Mouse (Mus musculus) left cerebral cortex, adult 2 months (tissue): ENCODE measurements around the gene Eps8l3. TPM values are rescaled to one million over a fixed set of nuclear protein-coding genes. Genes with fewer than 3 reads are reported as not detected.
A peak's percentile ranks its signal among the peaks of the same experiment; 100 is the strongest.

Experiments used
- DNase-seq, 2 experiments: peaks; one replicate each; pipeline ENCODE4 v3.0.0; 2021 to 2022; ENCODE audit warnings: low spot score in 2 of 2, mixed read lengths in 1 of 2; ENCODE audit errors: extremely low spot score in 1 of 2
- H3K27ac ChIP-seq: fragments of 200-600 bp; 2 replicates; pipeline ENCODE4 v1.8.1; 2022
- H3K4me3 ChIP-seq: fragments of 200-600 bp; 2 replicates; pipeline ENCODE4 v1.8.1; 2022
- CTCF ChIP-seq: fragments of 200-600 bp; IDR thresholded peaks from 2 replicates; pipeline ENCODE4 v1.8.1; 2022; ENCODE audit warnings: antibody characterized with exemption, mild to moderate bottlenecking, moderate library complexity
- intact Hi-C: fragments of 180-260 bp; cut with DNase I; formaldehyde crosslinking; loops from one replicate; pipeline ENCODE4 v1.15.1; 2025
- total RNA-seq, 2 experiments: library from RNA; stranded (reverse); gene quantifications; 2 replicates each; pipeline ENCODE4 v1.2.3; 2021

The Eps8l3 gene
- total RNA-seq, 2 experiments from 2014 or later: not detected

DNA sequence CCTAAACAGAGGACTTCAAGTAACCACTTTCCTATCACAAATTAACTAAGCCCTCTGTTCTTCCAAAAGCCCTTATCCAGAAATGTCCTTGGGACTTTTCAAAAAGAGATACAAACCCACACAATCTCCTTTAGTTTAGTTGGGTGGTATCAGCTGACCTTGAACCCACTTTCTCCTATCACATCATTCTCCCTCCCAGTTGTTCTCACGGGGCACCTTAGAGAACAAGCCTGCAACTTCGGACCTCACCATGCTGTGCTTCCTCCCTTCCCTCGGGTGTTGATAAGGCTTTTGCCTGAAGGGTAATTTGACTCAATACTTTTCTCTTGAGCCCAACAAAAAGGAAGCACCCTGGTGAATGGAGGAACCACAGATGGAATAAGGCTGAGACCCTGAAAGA, 58.9 kb downstream of the Eps8l3 start:
- no peak overlapping the region for H3K27ac ChIP-seq
- intact Hi-C loops: no loop called here
- no peak overlapping the region for H3K4me3 ChIP-seq
- no peak for TF ChIP-seq CTCF
- no peak for DNase-seq

DNA sequence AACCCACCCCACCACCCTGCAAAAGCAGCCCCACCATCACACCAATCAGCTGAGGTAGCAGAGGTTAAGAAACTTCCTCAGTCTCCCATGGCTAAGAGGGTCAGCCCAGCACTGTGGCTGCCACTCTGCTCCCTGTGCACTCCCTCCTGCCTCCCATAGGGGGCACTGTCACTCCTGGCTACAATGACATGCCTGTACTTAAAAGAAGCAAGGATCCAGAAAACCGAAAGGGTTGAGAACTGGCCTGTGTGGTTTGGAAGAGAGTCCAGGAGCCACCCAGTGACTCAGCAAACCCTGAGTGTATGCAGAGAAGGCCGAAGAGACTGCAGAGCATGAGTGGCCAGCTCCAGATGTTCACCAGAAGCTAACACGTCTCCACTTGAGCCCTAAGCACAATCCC, 62.4 kb downstream of the Eps8l3 start:
- intact Hi-C loops: no loop called here
- DNase-seq: peak; percentile 46 to 50
- Histone ChIP-seq H3K27ac (peak overlapping the region; percentile 86), H3K4me3 (no peak overlapping the region)
- TF ChIP-seq CTCF: peak; percentile 78

GRCm38 (mm10) chr3:107939830-107940229, 62.8 kb downstream of the Eps8l3 start:
- intact Hi-C loops: no loop called here
- no peak for DNase-seq
- Histone ChIP-seq H3K4me3 (no peak overlapping the region), H3K27ac (peak overlapping the region; percentile 86)
- no peak for TF ChIP-seq CTCF

- no peak for TF ChIP-seq CTCF
- Histone ChIP-seq H3K27ac (peak overlapping the region; percentile 86), H3K4me3 (no peak overlapping the region)
- intact Hi-C loops: no loop called here
- DNase-seq: no peak
These were observed 63.5 kb downstream of the Eps8l3 start for GRCm38 (mm10) chr3:107940524-107940923.

GRCm38 (mm10) chr3:107941261-107941660, 64.2 kb downstream of the Eps8l3 start:
- DNase-seq: no peak
- intact Hi-C loops: no loop called here
- Histone ChIP-seq H3K4me3 (no peak overlapping the region), H3K27ac (no peak overlapping the region)
- no peak for TF ChIP-seq CTCF

Other genes with a start within 250 kb of the Eps8l3 start
- gene Gm10961, start 245.9 kb upstream of the Eps8l3 start, total RNA-seq: not detected
- 10 to 100 TPM; 65.9 to 69.0 TPM for gene Strip1, start 245.5 kb upstream of the Eps8l3 start, total RNA-seq
- 100 to 1,000 TPM; 332 to 340 TPM for gene Ahcyl1, start 180.7 kb upstream of the Eps8l3 start, total RNA-seq
- gene Csf1, start 116.8 kb upstream of the Eps8l3 start, total RNA-seq: 10 to 100 TPM; 12.6 to 13.2 TPM
- 100 to 1,000 TPM; 230 TPM for gene Gstm5, start 18.6 kb downstream of the Eps8l3 start, total RNA-seq
- gene Gstm7, start 54.6 kb downstream of the Eps8l3 start, total RNA-seq: 10 to 100 TPM; 82.7 to 85.1 TPM
- 1 to 10 TPM; 4.7 to 6.7 TPM for gene Gstm6, start 66.5 kb downstream of the Eps8l3 start, total RNA-seq
- not detected for gene Gstm3, start 92.1 kb downstream of the Eps8l3 start, total RNA-seq
- gene Gstm2, start 109.2 kb downstream of the Eps8l3 start, total RNA-seq: 1 to 10 TPM; 2.0 to 4.6 TPM
- 100 to 1,000 TPM; 266 to 284 TPM for gene Gstm1, start 140.7 kb downstream of the Eps8l3 start, total RNA-seq
- 1 to 10 TPM; 7.8 to 8.0 TPM for gene Gstm4, start 167.7 kb downstream of the Eps8l3 start, total RNA-seq
- gene Ampd2, start 209.4 kb downstream of the Eps8l3 start, total RNA-seq: 10 to 100 TPM; 58.8 to 61.4 TPM
- gene Gnat2, start 215.6 kb downstream of the Eps8l3 start, total RNA-seq: not detected